Mouse (Mus musculus) intestine, embryonic 16.5 days (tissue): ENCODE data around the gene Phlpp1. TPM values are rescaled to one million over a fixed set of nuclear protein-coding genes. Genes with fewer than 3 reads are reported as not detected.

Experiments used
- ATAC-seq: fragments of 200-750 bp; cut with Nextera tagmentation; 2 replicates; pipeline ENCODE4 v1.8.0; 2017; ENCODE audit warnings: moderate TSS enrichment, moderate library complexity
- H3K27ac ChIP-seq: fragments of 300-500 bp; sonication (generic); 2 replicates; pipeline ENCODE4 v1.5.1; 2014; ENCODE audit warnings: mild to moderate bottlenecking, low read length
- H3K27me3 ChIP-seq: fragments of 300-500 bp; sonication (generic); replicated peaks from 2 replicates; pipeline ENCODE4 v1.6.1; 2014; ENCODE audit warnings: low read length, control low read depth, mixed read lengths; ENCODE audit not compliant: control insufficient read depth, insufficient read depth
- H3K36me3 ChIP-seq: fragments of 300-500 bp; sonication (generic); 2 replicates; pipeline ENCODE4 v1.6.1; 2014; ENCODE audit warnings: low read length, control low read depth; ENCODE audit not compliant: control insufficient read depth, insufficient read depth
- H3K4me1 ChIP-seq: fragments of 300-500 bp; sonication (generic); 2 replicates; pipeline ENCODE4 v1.6.1; 2014; ENCODE audit warnings: low read length, control low read depth, mixed read lengths; ENCODE audit not compliant: control insufficient read depth, insufficient read depth
- H3K4me2 ChIP-seq: fragments of 300-500 bp; sonication (generic); 2 replicates; pipeline ENCODE4 v1.6.1; 2014; ENCODE audit warnings: low read depth, low read length, control low read depth
- H3K4me3 ChIP-seq: fragments of 300-500 bp; sonication (generic); 2 replicates; pipeline ENCODE4 v1.5.1; 2014; ENCODE audit warnings: mild to moderate bottlenecking, low read length
- H3K9ac ChIP-seq: fragments of 300-500 bp; sonication (generic); 2 replicates; pipeline ENCODE4 v1.6.1; 2014; ENCODE audit warnings: low read depth, low read length
- H3K9me3 ChIP-seq: fragments of 300-500 bp; sonication (generic); 2 replicates; pipeline ENCODE4 v1.6.1; 2016; ENCODE audit warnings: low read length, control low read depth; ENCODE audit not compliant: control insufficient read depth
- WGBS: fragments of 180-500 bp; shearing (Covaris S2); extraction: QIAGEN DNeasy Blood & Tissue Kit; methylation state at CpG from one replicate; pipeline ENCODE4 v1.1.7; 2014; 5-methylcytosine and 5-hydroxymethylcytosine counted together
- polyA plus RNA-seq: library from polyadenylated mRNA; unstranded; fragments of >200 nt; fragmentation: Nextera tagmentation; extraction: Ambion mirVana; gene quantifications from 2 replicates; pipeline ENCODE4 v1.2.1, GENCODE M21; 2015

Phlpp1 gene
- polyA plus RNA-seq, 1 experiment from 2014 or later: 2.9 TPM

- Histone ChIP-seq H3K9me3 (no peaks in the 10 kb centered on the region), H3K4me1 (peaks cover 19% of the 10 kb centered on the region), H3K27ac (peak overlapping the region; percentile 88), H3K4me2 (peak overlapping the region; percentile 79), H3K27me3 (no peaks in the 10 kb centered on the region), H3K9ac (peak overlapping the region; percentile 94), H3K4me3 (peak overlapping the region; percentile 91), H3K36me3 (no peaks in the 10 kb centered on the region)
- WGBS: 31% methylated on average over 9 of the region's 9 CpGs
- ATAC-seq: no peak
Measured at GRCm38 (mm10) chr1:106173621-106174156, 2.1 kb downstream of the Phlpp1 start.

GRCm38 (mm10) chr1:106174598-106174997 is 3.0 kb downstream of the Phlpp1 start:
- ATAC-seq: no peak
- Histone ChIP-seq H3K27me3 (no peaks in the 10 kb centered on the region), H3K36me3 (no peaks in the 10 kb centered on the region), H3K9ac (no peak overlapping the region), H3K4me1 (peaks cover 19% of the 10 kb centered on the region), H3K4me2 (no peak overlapping the region), H3K27ac (no peak overlapping the region), H3K4me3 (no peak overlapping the region), H3K9me3 (no peaks in the 10 kb centered on the region)

GRCm38 (mm10) chr1:106175360-106175759 is 3.8 kb downstream of the Phlpp1 start:
- peaks cover 19% of the 10 kb centered on the region for H3K4me1 ChIP-seq
- no peaks in the 10 kb centered on the region for H3K9me3 ChIP-seq
- H3K4me3 ChIP-seq: no peak overlapping the region
- ATAC-seq: no peak
- 63% methylated on average over 3 of the region's 3 CpGs for WGBS
- no peak overlapping the region for H3K27ac ChIP-seq
- H3K27me3 ChIP-seq: no peaks in the 10 kb centered on the region
- peak overlapping the region; percentile 31; the same call in 1 of the 2 replicates for H3K4me2 ChIP-seq
- no peak overlapping the region for H3K9ac ChIP-seq
- no peaks in the 10 kb centered on the region for H3K36me3 ChIP-seq

GRCm38 (mm10) chr1:106176791-106177190 is 5.2 kb downstream of the Phlpp1 start:
- 66% methylated on average over 1 of the region's 1 CpGs for WGBS
- no peak overlapping the region for H3K27ac ChIP-seq
- ATAC-seq: no peak
- no peak overlapping the region for H3K4me3 ChIP-seq
- H3K9ac ChIP-seq: no peak overlapping the region
- H3K4me1 ChIP-seq: peaks cover 15% of the 10 kb centered on the region
- no peaks in the 10 kb centered on the region for H3K36me3 ChIP-seq
- no peak overlapping the region for H3K4me2 ChIP-seq
- no peaks in the 10 kb centered on the region for H3K27me3 ChIP-seq
- H3K9me3 ChIP-seq: no peaks in the 10 kb centered on the region

- Histone ChIP-seq H3K9me3 (no peaks in the 10 kb centered on the region), H3K27ac (no peak overlapping the region), H3K27me3 (no peaks in the 10 kb centered on the region), H3K36me3 (no peaks in the 10 kb centered on the region), H3K4me1 (peaks cover 15% of the 10 kb centered on the region), H3K9ac (no peak overlapping the region), H3K4me3 (no peak overlapping the region), H3K4me2 (no peak overlapping the region)
- no peak for ATAC-seq
- WGBS: 59% methylated on average over 8 of the region's 8 CpGs
Measured at GRCm38 (mm10) chr1:106177868-106178790, 6.6 kb downstream of the Phlpp1 start.

GRCm38 (mm10) chr1:106183701-106184100 is 12.1 kb downstream of the Phlpp1 start:
- H3K27me3 ChIP-seq: no peaks in the 10 kb centered on the region
- no peak for ATAC-seq

GRCm38 (mm10) chr1:106184780-106185460 is 13.4 kb downstream of the Phlpp1 start:
- H3K27ac ChIP-seq: peak overlapping the region; percentile 66
- ATAC-seq: peak; percentile 72
- WGBS: 37% methylated on average over 4 of the region's 4 CpGs

More at GRCm38 (mm10) chr1:106183701-106184100, 12.1 kb downstream of the Phlpp1 start:
- no peaks in the 10 kb centered on the region for H3K9me3 ChIP-seq
- WGBS: 94% methylated on average over 2 of the region's 2 CpGs
- H3K36me3 ChIP-seq: no peaks in the 10 kb centered on the region
- peaks cover 19% of the 10 kb centered on the region for H3K4me1 ChIP-seq
- H3K4me2 ChIP-seq: no peak overlapping the region
- no peak overlapping the region for H3K4me3 ChIP-seq
- no peak overlapping the region for H3K9ac ChIP-seq
- no peak overlapping the region for H3K27ac ChIP-seq

GRCm38 (mm10) chr1:106185461-106185924 is 13.9 kb downstream of the Phlpp1 start:
- Histone ChIP-seq H3K27ac (peak overlapping the region; percentile 61), H3K4me3 (no peak overlapping the region), H3K36me3 (no peaks in the 10 kb centered on the region), H3K27me3 (no peaks in the 10 kb centered on the region), H3K4me1 (peaks cover 19% of the 10 kb centered on the region), H3K9me3 (no peaks in the 10 kb centered on the region), H3K9ac (peak overlapping the region; percentile 6; the same call in 1 of the 2 replicates), H3K4me2 (no peak overlapping the region)
- WGBS: 44% methylated on average over 2 of the region's 2 CpGs
- ATAC-seq: peak; percentile 63

More at GRCm38 (mm10) chr1:106184780-106185460, 13.4 kb downstream of the Phlpp1 start:
- Histone ChIP-seq H3K4me3 (no peak overlapping the region), H3K4me1 (peaks cover 19% of the 10 kb centered on the region), H3K36me3 (no peaks in the 10 kb centered on the region), H3K9me3 (no peaks in the 10 kb centered on the region), H3K27me3 (no peaks in the 10 kb centered on the region), H3K4me2 (no peak overlapping the region; the same call in 1 of the 2 replicates), H3K9ac (peak overlapping the region; percentile 6; the same call in 1 of the 2 replicates)

- no peak overlapping the region for H3K9ac ChIP-seq
- H3K9me3 ChIP-seq: no peaks in the 10 kb centered on the region
- no peak for ATAC-seq
- H3K36me3 ChIP-seq: no peaks in the 10 kb centered on the region
- 38% methylated on average over 2 of the region's 2 CpGs for WGBS
- peaks cover 19% of the 10 kb centered on the region for H3K4me1 ChIP-seq
- no peak overlapping the region for H3K4me3 ChIP-seq
- no peaks in the 10 kb centered on the region for H3K27me3 ChIP-seq
- H3K27ac ChIP-seq: no peak overlapping the region
- H3K4me2 ChIP-seq: no peak overlapping the region
Measured at GRCm38 (mm10) chr1:106186062-106186461, 14.5 kb downstream of the Phlpp1 start.
